Mouse (Mus musculus) spleen, adult 2 months (tissue): ENCODE data around the gene Ptgfrn. TPM values are rescaled to one million over a fixed set of nuclear protein-coding genes. Genes with fewer than 3 reads are reported as not detected.

ENCODE experiments used
- DNase-seq, 2 experiments: peaks; one replicate each; pipeline versions ENCODE4 v3.0.0 to v3.0.0-alpha.2; 2012 to 2021; ENCODE audit warnings: low spot score in 2 of 2, low read depth in 1 of 2
- H3K27ac ChIP-seq: fragments of 200-500 bp; 2 replicates; pipeline ENCODE4 v1.5.1; 2012; ENCODE audit warnings: low read length, inconsistent platforms; ENCODE audit not compliant: insufficient read depth
- H3K27me3 ChIP-seq: fragments of 200-500 bp; 2 replicates; pipeline ENCODE4 v1.6.1; 2012; ENCODE audit warnings: mild to moderate bottlenecking, moderate library complexity, low read length, inconsistent platforms; ENCODE audit not compliant: control insufficient read depth, insufficient read depth
- H3K36me3 ChIP-seq: fragments of 200-500 bp; 2 replicates; pipeline ENCODE4 v1.6.1; 2012; ENCODE audit warnings: mild to moderate bottlenecking, low read length, inconsistent platforms; ENCODE audit not compliant: control insufficient read depth, insufficient read depth
- H3K4me1 ChIP-seq: fragments of 200-500 bp; 2 replicates; pipeline ENCODE4 v1.6.1; 2011; ENCODE audit warnings: inconsistent platforms; ENCODE audit not compliant: control insufficient read depth, insufficient read depth, insufficient read length
- H3K4me3 ChIP-seq: fragments of 200-500 bp; 2 replicates; pipeline ENCODE4 v1.5.1; 2011; ENCODE audit warnings: mild to moderate bottlenecking, inconsistent platforms; ENCODE audit not compliant: insufficient read depth, insufficient read length; ENCODE audit errors: extremely low read depth
- CTCF ChIP-seq: fragments of 200-500 bp; IDR thresholded peaks from 2 replicates; pipeline ENCODE4 v1.5.1; 2011; ENCODE audit warnings: mild to moderate bottlenecking, inconsistent platforms; ENCODE audit not compliant: insufficient read depth, insufficient read length, insufficient replicate concordance; ENCODE audit errors: extremely low read depth
- POLR2A ChIP-seq: fragments of 200-500 bp; IDR thresholded peaks from 2 replicates; pipeline ENCODE4 v1.6.1; 2011; ENCODE audit warnings: low read depth, low read length, inconsistent platforms
- WGBS: fragments of 180-500 bp; shearing (Covaris S2); methylation state at CpG from one replicate; pipeline ENCODE4 v1.1.7; 2018; 5-methylcytosine and 5-hydroxymethylcytosine counted together
- polyA plus RNA-seq: library from polyadenylated mRNA; depleted of rRNA; stranded (reverse); fragments of >200 nt; gene quantifications from 2 replicates; pipeline ENCODE4 v1.2.3, GENCODE M21; 2012; rRNA removed

The Ptgfrn gene
- polyA plus RNA-seq: 3.6 and 5.3 TPM in 2 replicates

- Histone ChIP-seq H3K36me3 (no peaks in the 10 kb centered on the region), H3K4me3 (peak within 1 kb of the TSS; percentile 58; the same call in 1 of the 2 replicates), H3K4me1 (peaks cover 6% of the 10 kb centered on the region), H3K27me3 (peaks cover 10% of the 10 kb centered on the region), H3K27ac (no peak within 1 kb of the TSS)
- no peak for DNase-seq
- TF ChIP-seq CTCF (no peak), POLR2A (no peak)
- WGBS: 5% methylated on average over 70 of the region's 81 CpGs
Observed at GRCm38 (mm10) chr3:101110043-101110837, at the start of gene Ptgfrn. Gene Ptgfrn, minus strand, starts transcription at chr3:101110278.

- peaks cover 1% of the 10 kb centered on the region; the same call in 1 of the 2 replicates for H3K27me3 ChIP-seq
- no peaks in the 10 kb centered on the region for H3K36me3 ChIP-seq
- no peak overlapping the region for H3K4me3 ChIP-seq
- no peak overlapping the region for H3K27ac ChIP-seq
- H3K4me1 ChIP-seq: no peaks in the 10 kb centered on the region
- no peak for TF ChIP-seq POLR2A
- TF ChIP-seq CTCF: no peak
- DNase-seq: no peak
- 91% methylated on average over 4 of the region's 4 CpGs for WGBS
Observed at GRCm38 (mm10) chr3:101159701-101160100, 49.6 kb upstream of the Ptgfrn start.

DNA sequence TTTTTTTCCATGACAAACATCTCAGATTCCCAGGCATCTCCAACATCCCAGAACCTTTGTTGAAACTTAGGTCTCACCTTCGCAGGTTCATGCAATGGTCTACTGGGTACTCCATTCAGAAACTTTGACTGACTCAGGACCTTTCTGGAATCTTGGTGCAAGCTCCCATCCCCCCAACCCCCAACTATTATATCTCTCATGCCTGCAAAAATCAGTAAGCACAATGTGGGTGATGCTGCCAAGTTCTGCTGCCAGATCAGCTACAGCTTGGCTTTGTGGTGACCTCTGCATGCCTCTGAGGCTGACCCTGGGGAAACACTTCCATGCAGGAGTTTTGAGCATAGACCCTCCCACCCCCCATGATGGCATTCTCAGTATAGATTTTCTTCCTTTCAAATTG is 44.0 kb upstream of the Ptgfrn start:
- no peak for DNase-seq
- H3K36me3 ChIP-seq: no peaks in the 10 kb centered on the region
- H3K4me1 ChIP-seq: no peaks in the 10 kb centered on the region
- 95% methylated on average over 1 of the region's 1 CpGs for WGBS
- TF ChIP-seq CTCF (no peak), POLR2A (no peak)
- no peak overlapping the region for H3K27ac ChIP-seq
- no peak overlapping the region for H3K4me3 ChIP-seq
- no peaks in the 10 kb centered on the region for H3K27me3 ChIP-seq

DNA sequence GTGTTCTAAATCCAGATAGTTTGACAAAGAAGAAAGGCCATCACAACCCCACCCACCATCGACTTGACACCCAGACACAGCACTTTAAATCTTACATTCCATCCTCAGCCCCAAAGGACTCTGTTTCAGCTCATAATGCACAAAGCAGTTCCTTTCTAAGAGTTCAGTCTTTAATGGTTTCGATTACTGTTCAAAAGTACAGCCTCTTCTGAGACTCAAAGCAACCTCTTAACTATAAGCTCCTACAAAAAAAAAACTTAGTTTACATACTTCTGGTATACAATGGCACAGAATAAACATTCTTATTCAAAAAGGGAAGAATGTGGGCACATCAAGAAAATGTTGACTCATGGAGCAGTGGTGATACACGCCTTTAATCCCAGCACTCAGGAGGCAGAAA is 43.3 kb upstream of the Ptgfrn start:
- H3K27ac ChIP-seq: no peak overlapping the region
- H3K4me1 ChIP-seq: no peaks in the 10 kb centered on the region
- no peak for DNase-seq
- TF ChIP-seq POLR2A (no peak), CTCF (no peak)
- no peak overlapping the region for H3K4me3 ChIP-seq
- no peaks in the 10 kb centered on the region for H3K27me3 ChIP-seq
- H3K36me3 ChIP-seq: no peaks in the 10 kb centered on the region
- WGBS: 73% methylated on average over 3 of the region's 3 CpGs

DNA sequence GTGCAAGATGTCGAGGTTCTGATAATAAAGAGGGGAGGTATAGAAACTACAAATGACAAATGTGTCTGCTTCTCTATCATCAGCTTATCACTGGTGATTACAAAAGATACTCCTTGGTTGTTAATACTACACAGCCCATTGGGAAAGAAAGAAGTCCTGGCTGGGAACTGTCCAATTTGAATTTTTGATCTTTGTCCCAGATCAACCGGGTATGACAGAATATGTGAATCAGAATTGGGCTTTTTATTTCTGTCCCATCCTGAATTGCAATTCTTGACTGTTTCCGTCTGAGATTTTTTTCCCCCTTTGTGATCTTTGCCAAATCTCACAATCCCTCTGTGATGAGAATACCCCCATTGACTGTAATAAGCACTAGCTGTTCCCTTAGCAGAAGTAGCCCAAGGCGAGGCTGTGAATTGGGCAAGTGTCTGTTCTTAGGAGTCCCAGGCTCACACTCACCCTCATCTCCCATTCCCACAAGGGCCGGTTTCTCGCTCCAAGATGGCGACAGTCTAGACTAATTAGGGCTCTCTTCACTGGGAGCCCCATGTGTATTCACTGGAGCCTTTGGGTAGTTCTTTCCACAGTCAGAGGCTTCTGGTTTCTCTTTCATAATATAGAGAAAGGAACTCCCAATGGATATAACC is 36.2 kb upstream of the Ptgfrn start:
- 77% methylated on average over 7 of the region's 7 CpGs for WGBS
- Histone ChIP-seq H3K4me3 (no peak overlapping the region), H3K4me1 (no peaks in the 10 kb centered on the region), H3K36me3 (no peaks in the 10 kb centered on the region), H3K27ac (no peak overlapping the region), H3K27me3 (no peaks in the 10 kb centered on the region)
- DNase-seq: no peak
- TF ChIP-seq POLR2A: no peak
- TF ChIP-seq CTCF: no peak

- no peak overlapping the region for H3K27ac ChIP-seq
- no peaks in the 10 kb centered on the region for H3K4me1 ChIP-seq
- H3K36me3 ChIP-seq: no peaks in the 10 kb centered on the region
- WGBS: 53% methylated on average over 10 of the region's 10 CpGs
- no peak for DNase-seq
- TF ChIP-seq CTCF (no peak), POLR2A (no peak)
- H3K4me3 ChIP-seq: no peak overlapping the region
- no peaks in the 10 kb centered on the region for H3K27me3 ChIP-seq
Observed at GRCm38 (mm10) chr3:101145292-101146046, 35.4 kb upstream of the Ptgfrn start.
